Mouse (Mus musculus): Measurements from ENCODE around the gene A430089I19Rik.
"Not testable (repeated sequence)": the region's sequence is repeated elsewhere in the genome, so short reads cannot be mapped to it uniquely, and the experiment has no call there.

The A430089I19Rik gene

GRCm38 (mm10) chr5:94306696-94307095 is at the start of gene A430089I19Rik:
Gene A430089I19Rik, minus strand, starts transcription at chr5:94306796.
- not testable (repeated sequence) for DNase-seq (ENCODE audit: low spot score in 2 of 2)

GRCm38 (mm10) chr5:94339449-94339848 is 32.9 kb upstream of the A430089I19Rik start, which contains the start of gene AA792892:
Gene AA792892, plus strand, starts transcription at chr5:94339749.
- DNase-seq (ENCODE audit: low spot score in 2 of 2): not testable (repeated sequence)

GRCm38 (mm10) chr5:94314135-94314534 is 7.5 kb upstream of the A430089I19Rik start, which contains the start of gene Gm6502:
Gene Gm6502, plus strand, starts transcription at chr5:94314435.
- DNase-seq (ENCODE audit: low spot score in 2 of 2): not testable (repeated sequence)

Data from thymus, postnatal 10 days (tissue).